Mouse (Mus musculus): ENCODE data around the gene Cyyr1. TPM values are rescaled to one million over a fixed set of nuclear protein-coding genes. Genes with fewer than 3 reads are reported as not detected.

Gene Cyyr1
- polyA plus RNA-seq, 1 experiment from 2014 or later: 4.0 TPM

GRCm38 (mm10) chr16:85536075-85536474 lies 17.1 kb downstream of the Cyyr1 start:
- no peak for ATAC-seq (ENCODE audit: insufficient number of reproducible peaks, low FRiP score, low TSS enrichment, low read depth)
- Histone ChIP-seq H3K36me3 (no peaks in the 10 kb centered on the region), H3K4me1 (no peaks in the 10 kb centered on the region), H3K9ac (no peak overlapping the region), H3K4me3 (replicated peaks) (no peak overlapping the region), H3K27ac (replicated peaks) (no peak overlapping the region), H3K27me3 (no peaks in the 10 kb centered on the region), H3K9me3 (replicated peaks) (no peaks in the 10 kb centered on the region), H3K4me2 (replicated peaks) (no peak overlapping the region)
- WGBS: 82% methylated on average over 8 of the region's 8 CpGs

DNA sequence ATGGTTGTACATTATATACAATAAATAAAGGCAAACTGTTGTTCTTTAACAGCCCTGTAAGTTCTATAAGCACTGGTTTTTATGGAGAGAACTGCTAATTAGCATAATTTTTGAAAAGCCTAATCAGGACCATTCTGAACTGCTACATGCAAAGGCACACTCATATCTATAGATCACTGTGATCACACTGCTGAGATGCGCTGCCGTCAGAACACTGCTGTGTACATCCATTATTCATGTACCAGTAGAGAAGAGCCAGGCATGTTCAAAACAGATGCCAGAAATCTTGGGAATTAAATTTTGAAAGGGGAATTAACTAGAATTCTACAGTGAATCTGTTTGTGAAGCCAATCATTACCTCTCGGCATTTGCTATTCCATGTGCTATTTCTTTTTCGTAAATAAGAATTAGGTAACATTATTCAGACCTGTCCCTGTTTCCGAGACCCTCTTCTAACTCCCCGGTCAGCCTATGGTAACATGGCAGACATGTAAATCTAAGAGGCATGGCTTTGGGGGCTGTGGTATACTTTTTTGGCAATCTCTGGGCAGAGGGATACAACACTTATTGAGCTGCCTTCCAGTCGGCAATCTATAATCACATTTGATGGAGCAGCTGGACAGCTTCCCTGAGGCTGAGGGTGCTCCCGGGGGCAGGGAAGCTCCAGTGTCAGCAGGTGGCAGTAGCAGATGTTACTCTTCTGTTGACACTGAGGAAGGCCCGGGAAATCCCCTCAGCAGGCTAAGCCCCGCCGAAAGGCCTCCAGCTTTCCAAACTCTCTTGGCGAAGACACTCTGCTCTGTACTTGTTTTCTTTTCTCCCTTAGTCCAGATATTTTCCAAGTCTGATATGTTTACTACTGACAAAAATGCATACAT lies 25.2 kb downstream of the Cyyr1 start:
- H3K4me3 ChIP-seq (replicated peaks): no peak overlapping the region
- no peaks in the 10 kb centered on the region for H3K36me3 ChIP-seq
- no peak for ATAC-seq (ENCODE audit: insufficient number of reproducible peaks, low FRiP score, low TSS enrichment, low read depth)
- H3K27ac ChIP-seq (replicated peaks): no peak overlapping the region
- no peak overlapping the region for H3K4me2 ChIP-seq (replicated peaks)
- H3K9me3 ChIP-seq (replicated peaks): no peaks in the 10 kb centered on the region
- H3K4me1 ChIP-seq: no peaks in the 10 kb centered on the region
- H3K9ac ChIP-seq: no peak overlapping the region
- 49% methylated on average over 12 of the region's 12 CpGs for WGBS
- no peaks in the 10 kb centered on the region for H3K27me3 ChIP-seq

DNA sequence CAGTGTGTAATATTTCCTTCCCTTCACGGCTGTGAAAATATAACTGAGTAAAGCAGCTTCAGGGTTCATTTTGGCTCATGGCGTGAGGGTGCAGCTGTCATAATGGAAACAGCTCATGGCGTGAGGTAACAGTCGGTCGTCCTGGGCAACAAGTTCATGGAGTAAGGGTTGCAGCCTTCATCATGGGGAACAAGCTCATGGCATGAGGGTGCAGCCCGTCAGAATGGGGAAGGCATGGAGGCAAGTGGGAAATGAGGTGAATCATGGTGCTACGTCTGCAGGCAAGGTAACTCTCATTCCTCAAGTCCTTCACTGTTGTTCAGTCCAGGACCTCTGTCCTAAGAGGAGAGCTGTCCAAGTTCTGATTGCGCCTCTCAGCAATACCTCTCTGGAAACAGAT lies 28.6 kb downstream of the Cyyr1 start:
- WGBS: 83% methylated on average over 8 of the region's 8 CpGs

GRCm38 (mm10) chr16:85507264-85507663 lies 45.9 kb downstream of the Cyyr1 start:
- Histone ChIP-seq H3K9me3 (replicated peaks) (no peaks in the 10 kb centered on the region), H3K36me3 (no peaks in the 10 kb centered on the region), H3K4me3 (replicated peaks) (no peak overlapping the region), H3K27ac (replicated peaks) (no peak overlapping the region), H3K27me3 (no peaks in the 10 kb centered on the region), H3K4me2 (replicated peaks) (no peak overlapping the region), H3K9ac (no peak overlapping the region), H3K4me1 (no peaks in the 10 kb centered on the region)
- 77% methylated on average over 6 of the region's 6 CpGs for WGBS
- ATAC-seq (ENCODE audit: insufficient number of reproducible peaks, low FRiP score, low TSS enrichment, low read depth): no peak

More for the DNA sequence above, 28.6 kb downstream of the Cyyr1 start:
- Histone ChIP-seq H3K4me1 (no peaks in the 10 kb centered on the region), H3K4me3 (replicated peaks) (no peak overlapping the region), H3K9me3 (replicated peaks) (no peaks in the 10 kb centered on the region), H3K36me3 (no peaks in the 10 kb centered on the region), H3K9ac (no peak overlapping the region), H3K27ac (replicated peaks) (no peak overlapping the region), H3K27me3 (no peaks in the 10 kb centered on the region), H3K4me2 (replicated peaks) (no peak overlapping the region)
- ATAC-seq (ENCODE audit: insufficient number of reproducible peaks, low FRiP score, low TSS enrichment, low read depth): no peak

GRCm38 (mm10) chr16:85505108-85505507 lies 48.1 kb downstream of the Cyyr1 start:
- 60% methylated on average over 3 of the region's 3 CpGs for WGBS
- H3K4me2 ChIP-seq (replicated peaks): no peak overlapping the region
- H3K9ac ChIP-seq: no peak overlapping the region
- H3K4me3 ChIP-seq (replicated peaks): no peak overlapping the region
- H3K36me3 ChIP-seq: no peaks in the 10 kb centered on the region
- no peaks in the 10 kb centered on the region for H3K9me3 ChIP-seq (replicated peaks)
- H3K27me3 ChIP-seq: no peaks in the 10 kb centered on the region
- no peaks in the 10 kb centered on the region for H3K4me1 ChIP-seq
- H3K27ac ChIP-seq (replicated peaks): no peak overlapping the region
- ATAC-seq (ENCODE audit: insufficient number of reproducible peaks, low FRiP score, low TSS enrichment, low read depth): no peak

DNA sequence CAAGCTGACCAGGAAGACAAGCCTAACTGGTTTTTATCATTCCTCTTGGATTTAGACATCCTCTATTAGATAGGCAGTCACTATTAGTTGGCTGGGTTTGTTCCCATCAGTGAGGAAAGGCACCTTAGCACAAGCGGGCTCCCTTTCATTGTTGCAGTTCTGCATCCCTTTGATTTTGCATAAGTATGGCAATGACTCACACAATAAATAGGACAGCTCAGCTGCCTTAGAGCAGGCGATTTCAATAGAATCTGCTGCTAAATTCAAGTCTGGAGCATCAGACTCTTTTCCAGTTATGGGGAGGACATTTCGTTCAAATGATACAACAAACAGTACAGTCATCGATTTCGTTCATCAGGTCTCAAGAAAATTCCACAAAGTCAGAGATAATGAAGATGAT lies 49.8 kb downstream of the Cyyr1 start:
- WGBS: 79% methylated on average over 5 of the region's 5 CpGs
- no peaks in the 10 kb centered on the region for H3K4me1 ChIP-seq
- no peak overlapping the region for H3K4me2 ChIP-seq (replicated peaks)
- H3K36me3 ChIP-seq: no peaks in the 10 kb centered on the region
- no peak overlapping the region for H3K9ac ChIP-seq
- no peaks in the 10 kb centered on the region for H3K27me3 ChIP-seq
- no peak for ATAC-seq (ENCODE audit: insufficient number of reproducible peaks, low FRiP score, low TSS enrichment, low read depth)
- H3K4me3 ChIP-seq (replicated peaks): no peak overlapping the region
- no peak overlapping the region for H3K27ac ChIP-seq (replicated peaks)
- H3K9me3 ChIP-seq (replicated peaks): no peaks in the 10 kb centered on the region

DNA sequence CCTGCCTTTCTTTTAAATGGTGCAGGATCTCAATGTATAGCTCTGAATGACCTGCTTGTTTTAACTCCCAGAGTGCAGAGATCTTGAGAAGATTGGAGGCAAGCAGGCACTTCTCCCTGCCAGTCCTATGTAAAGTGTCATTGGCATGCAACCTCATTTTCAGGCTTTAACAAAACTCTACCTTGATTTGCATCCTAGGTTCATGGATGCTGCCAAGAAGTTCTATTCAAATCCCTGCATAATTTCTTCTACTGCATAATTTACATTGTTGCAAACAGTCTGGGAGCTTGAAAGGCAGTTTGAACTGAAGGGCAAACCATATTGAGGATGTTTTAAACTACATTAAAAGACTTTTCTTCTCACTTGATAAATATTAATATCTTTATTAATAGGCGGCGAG lies 57.4 kb downstream of the Cyyr1 start:
- H3K9ac ChIP-seq: no peak overlapping the region
- H3K4me1 ChIP-seq: no peaks in the 10 kb centered on the region
- no peak overlapping the region for H3K4me2 ChIP-seq (replicated peaks)
- ATAC-seq (ENCODE audit: insufficient number of reproducible peaks, low FRiP score, low TSS enrichment, low read depth): no peak
- no peak overlapping the region for H3K27ac ChIP-seq (replicated peaks)
- 99% methylated on average over 2 of the region's 2 CpGs for WGBS
- H3K36me3 ChIP-seq: no peaks in the 10 kb centered on the region
- H3K4me3 ChIP-seq (replicated peaks): no peak overlapping the region
- no peaks in the 10 kb centered on the region for H3K27me3 ChIP-seq
- no peaks in the 10 kb centered on the region for H3K9me3 ChIP-seq (replicated peaks)

GRCm38 (mm10) chr16:85488105-85488607 lies 65.0 kb downstream of the Cyyr1 start:
- Histone ChIP-seq H3K4me3 (replicated peaks) (no peak overlapping the region), H3K27ac (replicated peaks) (no peak overlapping the region), H3K27me3 (no peaks in the 10 kb centered on the region), H3K36me3 (no peaks in the 10 kb centered on the region), H3K9ac (no peak overlapping the region), H3K9me3 (replicated peaks) (no peaks in the 10 kb centered on the region), H3K4me2 (replicated peaks) (no peak overlapping the region), H3K4me1 (no peaks in the 10 kb centered on the region)
- ATAC-seq (ENCODE audit: insufficient number of reproducible peaks, low FRiP score, low TSS enrichment, low read depth): no peak
- WGBS: 72% methylated on average over 5 of the region's 5 CpGs

- H3K9me3 ChIP-seq (replicated peaks): no peaks in the 10 kb centered on the region
- H3K27me3 ChIP-seq: no peaks in the 10 kb centered on the region
- no peak for ATAC-seq (ENCODE audit: insufficient number of reproducible peaks, low FRiP score, low TSS enrichment, low read depth)
- 76% methylated on average over 7 of the region's 7 CpGs for WGBS
- H3K4me3 ChIP-seq (replicated peaks): no peak overlapping the region
- H3K4me1 ChIP-seq: no peaks in the 10 kb centered on the region
- H3K27ac ChIP-seq (replicated peaks): no peak overlapping the region
- no peaks in the 10 kb centered on the region for H3K36me3 ChIP-seq
- no peak overlapping the region for H3K9ac ChIP-seq
- H3K4me2 ChIP-seq (replicated peaks): no peak overlapping the region
Observed at GRCm38 (mm10) chr16:85487266-85487665, 65.9 kb downstream of the Cyyr1 start.

- H3K36me3 ChIP-seq: no peaks in the 10 kb centered on the region
- no peak overlapping the region for H3K27ac ChIP-seq (replicated peaks)
- no peak overlapping the region for H3K4me3 ChIP-seq (replicated peaks)
- WGBS: 88% methylated on average over 4 of the region's 4 CpGs
- no peak for ATAC-seq (ENCODE audit: insufficient number of reproducible peaks, low FRiP score, low TSS enrichment, low read depth)
- no peak overlapping the region for H3K4me2 ChIP-seq (replicated peaks)
- no peaks in the 10 kb centered on the region for H3K9me3 ChIP-seq (replicated peaks)
- no peaks in the 10 kb centered on the region for H3K4me1 ChIP-seq
- no peak overlapping the region for H3K9ac ChIP-seq
- no peaks in the 10 kb centered on the region for H3K27me3 ChIP-seq
Observed at GRCm38 (mm10) chr16:85484557-85484956, 68.6 kb downstream of the Cyyr1 start.

DNA sequence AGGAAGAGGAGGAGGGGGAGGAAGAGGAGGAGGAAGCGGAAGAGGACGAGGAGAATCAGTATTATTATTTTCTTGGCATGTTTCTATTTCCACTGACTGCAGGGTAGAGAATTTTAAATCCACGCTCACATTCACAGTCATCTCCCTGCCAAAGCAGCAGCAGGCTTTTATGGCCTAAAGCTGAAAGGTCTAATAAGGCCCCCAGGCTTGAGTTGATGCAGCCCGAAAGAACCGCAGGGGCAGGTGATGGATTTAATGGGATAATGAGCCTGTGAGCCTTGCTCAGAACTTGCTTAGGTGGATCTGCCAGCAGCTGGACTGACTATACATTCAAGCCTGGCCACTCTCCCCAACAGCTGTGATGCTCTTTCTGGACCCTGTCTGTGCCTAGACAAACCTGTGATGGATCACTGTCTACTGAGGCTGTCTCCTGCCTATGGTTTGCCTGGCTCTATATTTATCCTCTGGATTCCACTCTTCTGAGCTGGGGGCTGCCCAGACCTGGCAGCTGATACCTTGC lies 78.6 kb downstream of the Cyyr1 start:
- no peak overlapping the region for H3K4me2 ChIP-seq (replicated peaks)
- no peak overlapping the region for H3K4me3 ChIP-seq (replicated peaks)
- H3K27me3 ChIP-seq: no peaks in the 10 kb centered on the region
- H3K9ac ChIP-seq: no peak overlapping the region
- WGBS: 39% methylated on average over 5 of the region's 5 CpGs
- no peaks in the 10 kb centered on the region for H3K4me1 ChIP-seq
- no peak; the same call in 1 of the 2 replicates for ATAC-seq (ENCODE audit: insufficient number of reproducible peaks, low FRiP score, low TSS enrichment, low read depth)
- no peaks in the 10 kb centered on the region for H3K36me3 ChIP-seq
- no peaks in the 10 kb centered on the region for H3K9me3 ChIP-seq (replicated peaks)
- no peak overlapping the region for H3K27ac ChIP-seq (replicated peaks)

DNA sequence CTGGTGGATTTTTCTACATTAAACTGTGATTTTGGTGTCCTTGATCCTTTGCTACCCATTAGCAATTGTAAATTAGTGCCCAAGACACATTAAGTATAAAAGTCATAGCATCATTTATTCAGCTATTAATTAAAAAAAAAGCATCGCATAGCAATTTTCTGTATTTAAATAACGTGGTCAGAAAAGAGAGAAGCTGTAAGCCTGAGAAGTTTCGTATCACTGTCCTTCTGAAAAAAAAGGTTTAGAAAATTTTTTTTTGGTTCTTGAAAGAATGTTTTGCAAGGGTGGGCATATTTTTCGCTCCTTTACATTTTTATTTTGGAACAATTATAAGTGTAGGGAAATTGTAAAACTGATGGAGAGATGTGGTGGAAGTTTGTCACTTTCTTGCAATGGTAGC lies 83.1 kb downstream of the Cyyr1 start:
- H3K36me3 ChIP-seq: no peaks in the 10 kb centered on the region
- H3K27me3 ChIP-seq: no peaks in the 10 kb centered on the region
- H3K9ac ChIP-seq: no peak overlapping the region
- ATAC-seq (ENCODE audit: insufficient number of reproducible peaks, low FRiP score, low TSS enrichment, low read depth): no peak
- no peak overlapping the region for H3K4me2 ChIP-seq (replicated peaks)
- no peak overlapping the region for H3K4me3 ChIP-seq (replicated peaks)
- H3K4me1 ChIP-seq: no peaks in the 10 kb centered on the region
- H3K27ac ChIP-seq (replicated peaks): no peak overlapping the region
- 85% methylated on average over 4 of the region's 4 CpGs for WGBS
- H3K9me3 ChIP-seq (replicated peaks): no peaks in the 10 kb centered on the region

Measured in embryonic facial prominence, embryonic 15.5 days (tissue).